Mouse (Mus musculus): ENCODE measurements at regions not wholly inside any gene's neighbourhood (a gene's known extent, or its start where the extent isn't known, plus 50 kb on each side); places are given as distances from the start of the nearest gene placed in this dataset.

- no peak for DNase-seq
- intact Hi-C loops (cut with DNase I) = no loop called here
Measured at GRCm38 (mm10) chrX:10770575-10770974, 55.8 kb downstream of the Mid1ip1 start.

DNA sequence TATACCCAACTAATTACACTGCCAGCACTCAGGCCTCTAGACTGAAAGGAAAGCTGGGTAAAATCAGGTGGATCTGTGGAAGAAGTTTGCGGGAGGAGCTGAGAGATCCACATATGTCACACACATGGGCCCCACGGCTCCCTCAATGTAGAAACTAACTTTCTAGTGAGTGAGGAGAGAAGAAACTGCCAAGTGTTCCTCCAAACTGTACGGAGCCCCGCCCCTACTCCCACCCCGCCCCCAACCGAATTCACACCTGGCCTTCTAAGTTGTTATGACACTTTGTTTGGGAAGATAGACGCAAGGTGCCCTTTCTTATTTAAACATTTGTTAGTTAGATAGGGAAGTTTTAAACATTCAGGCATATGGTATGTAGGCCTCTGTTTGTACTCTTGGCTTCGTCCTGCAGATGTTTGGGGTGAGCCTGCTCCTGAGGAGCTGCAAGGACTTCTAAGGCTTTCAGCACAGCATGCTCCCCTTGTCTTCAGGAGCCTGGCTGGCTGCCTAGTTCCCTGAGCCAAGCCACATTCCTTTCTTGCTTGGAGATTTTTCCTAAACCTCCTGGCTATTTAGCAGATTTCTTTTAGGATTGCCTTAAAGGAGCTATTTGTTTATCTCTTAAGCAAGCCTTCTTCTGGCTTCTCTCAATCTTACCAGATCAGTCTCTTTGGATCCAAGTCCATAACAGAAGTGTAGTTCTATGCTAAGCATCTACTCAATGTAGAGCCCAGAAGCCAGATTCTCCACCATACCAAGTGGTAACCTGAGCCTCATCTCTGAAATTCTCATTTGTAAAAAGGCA, 61.1 kb downstream of the Mid1ip1 start:
- intact Hi-C loops (cut with DNase I) = no loop called here
- DNase-seq = peak; percentile 11 to 22

- intact Hi-C loops (cut with DNase I) = no loop called here
- DNase-seq = no peak
Measured at GRCm38 (mm10) chrX:10776516-10776818, 61.7 kb downstream of the Mid1ip1 start.

- no peak for DNase-seq
- intact Hi-C loops (cut with DNase I) = no loop called here
Measured at GRCm38 (mm10) chrX:10778014-10778413, 63.2 kb downstream of the Mid1ip1 start.

- no peak for DNase-seq
- intact Hi-C loops (cut with DNase I) = no loop called here
Measured at GRCm38 (mm10) chrX:10786359-10786758, 71.5 kb downstream of the Mid1ip1 start.

GRCm38 (mm10) chrX:10787057-10787456, 72.2 kb downstream of the Mid1ip1 start:
- no peak for DNase-seq
- intact Hi-C loops (cut with DNase I) = no loop called here

DNA sequence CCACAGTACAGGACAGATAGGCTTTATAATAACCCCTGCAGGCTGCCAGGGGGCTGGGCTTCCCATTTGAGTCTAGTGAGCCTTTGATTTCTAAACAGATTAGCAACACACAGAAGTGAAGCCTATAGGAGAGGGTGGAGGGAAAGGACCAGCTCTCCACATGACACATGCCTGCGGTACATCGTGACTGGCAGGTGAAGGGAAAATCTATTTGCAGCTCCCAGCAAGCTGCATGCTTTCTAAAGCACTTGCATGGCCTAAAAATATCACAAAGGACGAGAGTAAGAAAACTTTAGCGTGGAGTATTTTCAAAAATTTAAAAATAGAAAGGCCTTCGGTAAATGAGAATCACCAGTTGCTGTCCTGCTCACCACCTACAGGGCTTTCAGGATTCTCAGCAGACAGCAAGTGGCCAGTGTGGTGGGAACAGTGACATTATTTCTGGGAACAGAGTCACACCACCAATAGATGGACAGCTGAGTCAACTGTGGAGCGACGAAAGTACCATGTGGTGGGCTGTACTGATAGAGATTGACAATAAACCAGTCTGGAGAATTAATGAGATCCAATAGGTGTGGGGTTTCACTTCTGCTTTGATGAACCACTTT, 105.6 kb downstream of the Mid1ip1 start:
- DNase-seq = peak; percentile 20 to 26
- intact Hi-C loops (cut with DNase I) = loop anchor here (10.0 kb wide), 1 partner anchor 106 kb away; the partner anchor contains the start of gene Mid1ip1

- intact Hi-C loops (cut with DNase I) = no loop called here
- no peak for DNase-seq
Measured at GRCm38 (mm10) chrX:10833681-10834080, 118.9 kb downstream of the Mid1ip1 start.

GRCm38 (mm10) chrX:10857089-10857488, 142.3 kb downstream of the Mid1ip1 start:
- peak in 1 of 2 experiments; percentile 4 for DNase-seq
- intact Hi-C loops (cut with DNase I) = loop anchor here (5.0 kb wide), 1 partner anchor 140 kb away; the partner anchor contains the start of gene Mid1ip1

DNA sequence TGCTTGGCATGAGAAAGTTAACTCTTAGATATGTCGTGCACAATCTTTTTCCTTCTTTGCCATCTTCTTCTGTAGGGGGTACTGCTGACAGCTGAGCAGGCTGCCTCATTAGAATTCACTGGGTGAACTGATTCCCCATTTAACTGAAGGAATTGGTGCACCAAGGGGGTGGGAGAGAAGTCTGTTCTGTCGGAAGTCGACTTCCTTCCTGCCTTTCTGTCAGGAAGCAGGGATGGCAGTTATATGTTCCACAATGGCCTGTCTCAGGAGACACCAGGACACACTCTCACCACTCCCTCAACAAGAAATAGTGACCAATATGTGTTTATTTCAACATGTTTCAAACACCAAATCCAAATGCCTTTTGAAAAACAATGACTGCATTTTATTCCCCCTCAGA, 142.9 kb downstream of the Mid1ip1 start:
- intact Hi-C loops (cut with DNase I) = loop anchor here (5.0 kb wide), 1 partner anchor 140 kb away; the partner anchor contains the start of gene Mid1ip1

GRCm38 (mm10) chrX:10871613-10872012, 156.8 kb downstream of the Mid1ip1 start:
- peak in 1 of 2 experiments; percentile 4 for DNase-seq
- intact Hi-C loops (cut with DNase I) = no loop called here

More for the DNA sequence above, 142.9 kb downstream of the Mid1ip1 start:
- peak in 1 of 2 experiments; percentile 7 for DNase-seq

DNA sequence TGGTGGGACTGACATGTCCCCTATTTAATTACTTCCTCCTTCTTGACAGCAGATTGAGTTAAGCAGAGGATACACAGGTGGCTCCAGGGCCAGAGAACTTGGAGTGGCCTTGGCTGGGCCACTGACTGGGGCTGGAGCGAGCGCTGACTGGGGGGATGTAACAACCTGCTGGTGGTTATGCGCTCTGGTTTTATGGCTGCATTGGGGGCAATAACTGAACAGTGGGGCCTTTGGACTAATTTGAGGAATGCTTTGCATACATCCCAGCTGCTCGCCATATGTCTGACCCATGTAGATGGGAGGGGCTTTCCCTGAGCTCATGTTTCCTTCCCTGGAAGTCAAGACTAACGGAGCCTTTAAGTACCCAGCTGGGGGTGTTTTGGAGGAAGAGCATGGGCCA, 163.0 kb downstream of the Mid1ip1 start:
- DNase-seq = no peak
- intact Hi-C loops (cut with DNase I) = no loop called here

GRCm38 (mm10) chrX:10878922-10879321, 164.1 kb downstream of the Mid1ip1 start:
- intact Hi-C loops (cut with DNase I) = no loop called here
- no peak for DNase-seq

DNA sequence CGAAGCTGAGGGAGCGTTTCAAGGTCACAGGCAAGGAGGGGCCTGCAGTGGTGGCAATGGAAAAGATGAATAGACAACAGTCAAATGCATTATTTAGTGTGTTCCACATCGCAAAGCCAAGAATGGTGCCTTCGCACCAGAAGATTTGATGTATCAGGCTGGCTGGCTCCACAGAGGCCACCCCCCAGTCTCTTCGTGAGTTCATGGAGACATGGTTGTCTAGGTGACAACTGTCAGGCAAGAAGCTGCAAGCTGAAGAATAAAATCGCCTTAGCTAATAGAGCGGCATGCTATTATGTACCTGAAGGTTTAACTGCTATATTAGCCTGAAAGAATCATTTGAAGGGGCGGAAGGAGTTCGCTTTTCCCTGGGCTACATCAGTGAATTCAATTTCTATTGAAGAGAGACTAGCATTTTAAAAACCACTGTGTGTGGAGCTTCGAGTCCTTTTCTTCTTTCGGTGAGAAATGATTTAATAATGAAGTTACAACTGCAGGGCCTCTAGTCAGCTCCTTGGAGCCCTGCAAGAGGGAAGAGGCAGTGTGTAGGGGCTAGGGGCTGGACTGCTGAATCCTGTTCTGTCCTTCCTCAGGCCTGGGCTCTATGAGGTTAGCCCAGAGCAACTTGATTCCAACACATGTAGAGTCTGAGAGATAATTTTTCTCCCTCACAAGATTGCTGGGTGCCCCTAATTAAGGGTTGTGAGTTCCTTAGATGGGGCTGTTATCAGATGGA, 169.1 kb downstream of the Mid1ip1 start:
- intact Hi-C loops (cut with DNase I) = no loop called here
- DNase-seq = no peak

- DNase-seq = no peak
- intact Hi-C loops (cut with DNase I) = no loop called here
Measured at GRCm38 (mm10) chrX:10892815-10893214, 178.0 kb downstream of the Mid1ip1 start.

- peak in 1 of 2 experiments; percentile 10 for DNase-seq
- intact Hi-C loops (cut with DNase I) = no loop called here
Measured at GRCm38 (mm10) chrX:10896193-10896955, 181.6 kb downstream of the Mid1ip1 start.

DNA sequence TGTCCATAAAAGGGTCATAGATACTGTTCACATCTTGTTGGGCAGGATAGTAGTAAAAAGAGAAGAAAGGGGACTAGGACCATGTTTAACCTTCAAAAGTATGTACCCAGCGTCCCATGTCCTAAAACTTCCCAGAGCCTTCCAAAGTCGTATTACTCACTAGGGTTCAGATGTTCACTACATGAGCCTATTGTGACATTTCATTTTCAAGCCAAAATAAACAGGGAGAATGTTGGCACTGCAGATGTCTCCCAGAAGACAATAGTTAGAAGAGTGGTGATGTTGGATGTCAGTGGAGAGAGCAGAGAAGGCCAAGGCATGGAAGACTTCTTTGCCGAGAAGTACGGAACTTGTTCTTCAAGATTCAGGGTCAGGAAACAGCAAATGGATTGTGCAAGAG, 187.9 kb downstream of the Mid1ip1 start:
- intact Hi-C loops (cut with DNase I) = no loop called here
- DNase-seq = no peak

GRCm38 (mm10) chrX:10904072-10904471, 189.3 kb downstream of the Mid1ip1 start:
- peak; percentile 4 to 20 for DNase-seq
- intact Hi-C loops (cut with DNase I) = no loop called here

DNA sequence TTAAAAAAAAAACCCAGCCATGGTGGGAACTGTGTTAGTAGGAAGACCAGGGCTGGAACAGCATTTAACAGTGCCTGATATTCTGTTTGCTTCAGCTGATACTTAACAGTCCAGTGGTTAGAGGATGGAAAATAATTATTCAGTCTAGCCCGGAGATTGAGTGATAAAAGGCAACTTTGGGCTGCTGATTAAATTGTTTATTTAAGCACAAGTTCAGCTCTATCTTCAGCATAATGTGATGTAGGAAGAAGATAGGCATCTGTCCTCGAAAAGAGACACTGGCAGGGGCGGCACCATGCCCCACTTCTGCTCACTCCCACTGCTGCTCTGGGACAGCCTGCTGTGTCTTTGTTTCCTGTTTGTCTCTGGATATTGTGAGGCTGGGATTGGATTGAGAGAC, 190.1 kb downstream of the Mid1ip1 start:
- intact Hi-C loops (cut with DNase I) = no loop called here
- DNase-seq = no peak

DNA sequence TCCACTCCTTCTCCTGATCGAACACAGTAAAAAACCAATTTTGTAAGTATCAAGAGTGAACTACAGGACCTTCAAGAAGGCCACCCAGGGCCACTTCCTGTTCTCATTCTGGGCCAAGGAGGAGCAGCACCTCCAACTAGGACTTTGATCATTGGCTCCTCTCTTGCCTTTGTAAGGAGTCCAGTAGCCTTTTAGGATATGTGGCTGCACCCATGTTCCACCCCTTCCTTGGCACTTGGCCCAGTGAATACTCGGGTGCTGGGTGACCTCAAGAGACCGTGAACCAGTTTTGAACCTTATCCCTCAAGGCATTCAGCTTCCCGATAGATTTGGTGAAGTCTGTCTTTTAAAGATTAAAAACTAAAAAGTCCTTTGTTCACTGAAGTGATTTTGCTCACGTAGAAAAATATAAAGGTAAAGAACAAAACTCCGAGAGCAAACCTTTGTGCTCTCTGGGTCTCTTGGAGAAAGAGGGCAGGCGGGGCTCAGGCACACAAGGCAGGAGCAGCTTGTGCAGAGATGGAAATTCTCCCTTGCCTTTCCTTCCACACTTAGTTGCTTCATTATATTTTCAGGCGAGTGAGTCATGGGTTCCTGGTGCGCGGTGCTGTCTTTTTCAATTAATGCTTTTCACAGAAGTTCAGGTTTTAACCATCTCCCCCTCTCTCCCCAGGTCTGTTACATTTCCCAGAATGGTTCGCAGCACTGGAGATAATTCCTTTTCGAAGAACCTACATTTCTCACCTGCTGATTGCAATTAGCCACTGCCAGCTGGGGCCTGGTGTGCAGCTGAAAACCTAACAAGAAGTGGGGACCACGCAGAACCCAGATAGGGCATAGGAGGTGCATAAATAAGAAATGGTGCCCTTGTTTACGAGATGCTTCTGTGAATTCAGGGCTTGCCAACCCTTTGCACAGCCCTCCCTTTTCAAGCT, 196.6 kb downstream of the Mid1ip1 start:
- intact Hi-C loops (cut with DNase I) = no loop called here
- no peak for DNase-seq
